Mouse (Mus musculus) c-Kit-positive CD71-positive TER-119-positive erythroid progenitor cells, embryonic 14.5 days (primary cell): ENCODE measurements around the gene Olfml2a.
A peak's percentile ranks its signal among the peaks of the same experiment; 100 is the strongest.

Source experiments
- DNase-seq: peaks from one replicate; pipeline ENCODE4 v3.0.0-alpha.2; 2013; ENCODE audit warnings: low spot score

The Olfml2a gene

GRCm38 (mm10) chr2:38931851-38932667 lies at the start of gene Olfml2a:
Gene Olfml2a, plus strand, starts transcription at chr2:38931978.
- no peak for DNase-seq

DNA sequence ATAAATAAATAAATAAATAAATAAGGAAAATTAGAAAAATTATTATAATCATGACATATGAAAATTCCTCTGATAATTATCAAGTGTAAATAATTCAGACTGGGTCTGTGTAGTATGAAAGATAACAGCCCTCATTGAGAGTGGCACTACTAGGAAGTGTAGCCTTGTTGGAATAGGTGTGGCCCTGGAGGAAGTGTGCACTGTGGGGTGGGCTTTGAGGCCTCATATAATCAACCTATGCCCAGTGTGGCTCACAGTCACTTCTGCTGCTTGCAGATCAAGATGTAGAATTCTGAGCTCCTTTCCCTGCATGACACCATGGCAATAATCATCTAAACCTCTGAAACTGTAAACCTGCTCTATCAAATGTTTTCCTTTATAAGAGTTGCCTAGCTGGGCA lies 28.9 kb upstream of the Olfml2a start:
- DNase-seq, result no peak

- no peak for DNase-seq
These were observed 27.5 kb upstream of the Olfml2a start for GRCm38 (mm10) chr2:38904290-38904689.

DNA sequence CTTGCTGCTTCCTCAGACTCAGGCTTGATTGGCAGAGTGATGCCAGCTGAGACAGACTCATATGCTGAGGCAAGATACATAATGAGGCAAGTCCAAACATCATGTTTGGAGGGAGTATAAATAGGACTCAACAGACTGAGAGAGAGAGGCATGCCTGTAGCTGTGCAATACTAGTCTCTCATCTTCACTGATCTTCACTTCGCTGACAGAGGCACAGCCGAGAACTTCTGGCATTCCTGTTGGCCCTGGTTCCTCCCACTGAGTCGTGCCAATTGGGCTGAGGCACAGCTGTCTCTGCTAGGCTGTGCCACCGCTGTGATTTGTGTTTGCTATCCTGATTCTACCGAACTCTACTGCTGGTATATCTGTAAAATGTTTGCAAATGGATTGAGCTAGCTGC lies 25.7 kb upstream of the Olfml2a start:
- no peak for DNase-seq

- no peak for DNase-seq
These were observed 23.2 kb upstream of the Olfml2a start for GRCm38 (mm10) chr2:38908604-38909003.

DNA sequence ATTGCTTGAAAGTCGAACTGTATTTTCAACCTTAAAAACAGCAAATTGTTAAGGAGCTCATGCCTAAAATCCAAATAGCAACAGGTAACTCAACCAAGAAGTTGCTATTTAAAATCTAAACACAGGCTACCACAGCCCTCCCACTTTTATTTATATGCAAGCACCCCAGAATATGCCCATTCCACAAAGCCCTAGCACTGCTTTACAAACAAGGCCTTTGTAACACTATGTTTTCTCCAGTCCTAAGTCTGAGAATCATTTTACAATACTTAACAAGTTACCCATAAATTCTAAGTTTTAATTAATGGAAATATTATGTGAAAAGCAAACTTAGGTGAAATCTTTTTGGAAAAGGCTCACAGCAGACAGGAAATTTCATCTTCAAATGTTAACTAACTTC lies 17.3 kb upstream of the Olfml2a start:
- DNase-seq, result no peak

- DNase-seq, result no peak
These were observed 16.8 kb upstream of the Olfml2a start for GRCm38 (mm10) chr2:38914965-38915364.

GRCm38 (mm10) chr2:38916947-38917691 lies 14.7 kb upstream of the Olfml2a start:
- DNase-seq, result no peak

GRCm38 (mm10) chr2:38921374-38921773 lies 10.4 kb upstream of the Olfml2a start:
- no peak for DNase-seq

DNA sequence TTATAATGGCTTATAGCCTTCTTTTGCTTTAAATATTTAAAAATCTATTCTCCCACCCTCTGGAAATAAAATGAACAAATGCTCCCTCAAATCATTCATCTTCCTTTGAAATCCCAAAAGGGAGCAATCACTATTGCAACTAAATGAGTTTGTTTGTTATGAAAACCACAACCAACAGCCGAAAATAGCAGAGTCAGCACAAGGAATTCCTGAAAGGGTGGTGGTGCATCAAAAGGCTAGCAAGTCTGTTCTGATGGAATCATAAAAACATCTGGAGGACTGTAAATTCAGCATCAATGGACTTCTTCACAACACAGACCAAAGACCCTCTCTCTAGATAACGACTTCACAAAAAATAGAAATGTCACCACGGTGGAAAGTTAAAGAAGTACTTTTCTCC lies 8.3 kb upstream of the Olfml2a start:
- no peak for DNase-seq

GRCm38 (mm10) chr2:38923911-38924310 lies 7.9 kb upstream of the Olfml2a start:
- DNase-seq, result no peak

- no peak for DNase-seq
These were observed 7.2 kb upstream of the Olfml2a start for GRCm38 (mm10) chr2:38924571-38924970.

- no peak for DNase-seq
These were observed 6.4 kb upstream of the Olfml2a start for GRCm38 (mm10) chr2:38925171-38926080.

DNA sequence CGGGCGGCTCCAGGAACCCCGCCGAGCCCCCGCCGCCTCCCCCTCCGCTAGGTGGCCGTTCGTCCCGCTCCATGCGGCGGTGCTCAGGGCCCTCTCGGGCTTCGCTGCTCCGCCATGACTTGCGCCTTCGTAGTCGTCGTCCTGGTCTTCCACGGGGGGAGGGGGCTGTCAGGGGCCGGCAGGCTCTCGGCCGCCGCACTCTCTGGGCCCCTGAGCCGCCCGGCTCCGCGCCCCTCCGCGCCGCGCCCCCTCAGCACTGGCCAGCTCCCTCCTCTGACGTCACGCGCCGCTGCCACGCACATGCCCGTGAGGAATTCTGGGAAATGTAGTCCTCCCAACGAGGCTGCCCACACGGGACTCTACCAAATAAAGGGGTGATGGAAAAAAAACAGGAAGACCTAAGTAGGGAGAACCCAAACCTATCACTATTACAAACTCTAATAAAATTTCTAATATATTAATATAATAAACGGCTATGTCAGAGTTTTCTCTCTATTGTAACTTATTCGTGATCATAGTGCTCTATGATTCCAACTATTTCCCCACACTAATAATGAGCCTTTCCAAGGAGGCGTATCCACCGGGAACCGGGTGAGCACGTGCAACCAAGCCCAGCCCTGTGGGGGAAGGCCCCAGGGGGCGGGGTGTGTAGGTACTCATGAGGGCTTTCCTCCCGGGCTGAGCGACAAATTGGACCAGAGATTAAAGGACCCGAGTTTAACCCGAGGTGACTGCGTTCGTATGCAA lies 5.5 kb upstream of the Olfml2a start:
- DNase-seq, result peak; percentile 90

- DNase-seq, result peak; percentile 64
These were observed 4.4 kb upstream of the Olfml2a start, which contains the start of gene Nr6a1 for GRCm38 (mm10) chr2:38927115-38927979. Gene Nr6a1, minus strand, starts transcription at chr2:38927688.

DNA sequence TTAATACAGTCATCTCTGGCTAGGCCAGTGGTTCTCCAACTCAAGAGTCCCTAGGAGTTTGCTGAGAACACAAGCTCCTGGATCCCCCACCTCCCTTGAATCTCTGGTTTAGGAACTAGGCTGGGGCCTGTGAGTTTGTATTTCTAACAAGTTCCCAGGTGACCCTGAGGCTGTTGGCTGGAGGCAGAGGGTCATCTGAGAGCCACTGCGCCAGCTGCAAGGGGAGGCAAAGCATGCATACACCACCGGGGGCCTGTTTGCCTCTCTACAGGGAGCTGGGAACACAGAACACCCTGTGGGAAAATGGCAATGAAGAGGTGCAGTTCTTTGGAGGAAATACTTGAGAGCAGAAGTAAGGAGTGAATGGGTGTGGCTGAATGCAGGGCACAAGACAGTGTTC lies 1.5 kb upstream of the Olfml2a start:
- DNase-seq, result no peak

GRCm38 (mm10) chr2:38933931-38934330 lies 2.2 kb downstream of the Olfml2a start:
- DNase-seq, result no peak

DNA sequence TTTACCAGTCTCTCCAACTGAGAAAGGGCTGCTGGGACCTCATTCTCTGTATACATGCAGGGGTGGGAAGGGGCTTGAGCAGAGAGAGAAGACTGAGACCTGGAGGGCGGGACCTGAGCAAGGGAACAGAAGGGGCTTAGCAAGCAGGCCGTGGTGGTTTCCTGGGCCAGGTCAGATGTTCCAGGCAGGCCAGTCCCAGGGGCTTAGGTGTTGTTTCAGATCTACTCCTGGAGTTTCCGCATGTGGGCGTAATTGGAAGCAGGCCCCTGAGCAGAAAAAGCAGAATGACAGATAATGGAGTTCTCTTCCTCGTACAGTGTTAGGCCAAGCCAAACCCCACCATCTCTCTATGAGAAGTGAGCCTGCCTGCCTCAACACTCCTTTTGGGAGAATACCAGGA lies 3.2 kb downstream of the Olfml2a start:
- DNase-seq, result no peak

- DNase-seq, result no peak
These were observed 5.1 kb downstream of the Olfml2a start for GRCm38 (mm10) chr2:38936721-38937378.

- no peak for DNase-seq
These were observed 5.6 kb downstream of the Olfml2a start for GRCm38 (mm10) chr2:38937396-38937795.
